Mouse (Mus musculus): ENCODE data around the gene Adar. TPM values are rescaled to one million over a fixed set of nuclear protein-coding genes. Genes with fewer than 3 reads are reported as not detected.
A peak's percentile ranks its signal among the peaks of the same experiment; 100 is the strongest.

Adar gene
- total and polyA plus RNA-seq, 2 experiments from 2014 or later, result 22.9 to 77.1 TPM

DNA sequence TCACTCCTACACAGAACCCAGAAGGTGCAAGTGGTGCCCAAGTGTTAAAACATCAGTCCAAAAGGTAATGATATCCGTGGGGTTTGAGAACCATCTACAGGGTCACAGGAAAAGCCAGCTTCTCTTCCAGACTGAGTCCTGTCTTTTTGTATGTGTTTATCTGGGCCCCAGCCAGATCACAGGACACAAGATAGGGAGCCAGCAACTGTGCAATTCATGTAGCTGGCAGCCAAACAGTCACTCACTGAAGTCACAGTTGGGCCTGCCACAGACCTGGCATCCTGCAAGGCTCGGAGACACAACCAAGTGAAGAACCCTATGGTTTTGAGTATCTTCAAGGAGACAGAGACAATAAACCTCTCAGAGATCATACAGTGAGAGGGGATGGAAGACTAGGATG, 43.0 kb downstream of the Adar start:
- peaks cover 44% of the 10 kb centered on the region for H3K36me3 ChIP-seq (ENCODE audit: insufficient read depth, low read length)
- no peak overlapping the region for H3K27ac ChIP-seq (ENCODE audit: low read depth, low read length)
- no peaks in the 10 kb centered on the region for H3K27me3 ChIP-seq (ENCODE audit: insufficient read depth, low read length)
- H3K4me2 ChIP-seq (ENCODE audit: low read depth, low read length, poor library complexity, severe bottlenecking), result no peak overlapping the region
- H3K4me3 ChIP-seq (ENCODE audit: low read depth, low read length), result no peak overlapping the region
- TF ChIP-seq CTCF (IDR thresholded peaks at IDR 0.05), result no peak
- ATAC-seq (ENCODE audit: low FRiP score) (no peak), DNase-seq (ENCODE audit: low spot score) (no peak)
- 80% methylated on average over 2 of the region's 2 CpGs for WGBS
- no peak overlapping the region for H3K9ac ChIP-seq (replicated peaks; ENCODE audit: low read length, poor library complexity, severe bottlenecking)
- no peaks in the 10 kb centered on the region for H3K9me3 ChIP-seq (ENCODE audit: low read length)
- peaks cover 13% of the 10 kb centered on the region; the same call in 1 of the 2 replicates for H3K4me1 ChIP-seq (ENCODE audit: insufficient read depth, low read length)

DNA sequence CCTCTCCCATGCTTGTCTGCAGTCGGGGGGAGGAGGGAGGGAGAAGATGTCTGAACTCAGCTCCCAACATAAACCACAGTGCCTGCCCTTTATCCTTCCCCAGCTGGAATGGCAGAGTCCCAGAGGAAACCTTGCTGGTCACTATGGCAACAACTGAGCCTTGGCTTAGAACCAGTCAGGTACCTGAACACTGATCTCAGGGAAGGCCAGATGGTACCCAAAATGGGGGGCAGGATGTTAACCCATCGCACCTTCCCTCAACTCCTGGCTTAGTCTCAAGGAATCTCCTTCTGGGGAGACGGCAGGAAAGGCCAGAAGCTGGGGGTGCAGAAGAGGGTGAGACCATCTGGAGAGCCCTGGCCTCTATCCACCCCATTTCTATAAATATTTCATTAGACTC, 45.0 kb downstream of the Adar start:
- H3K27ac ChIP-seq (ENCODE audit: low read depth, low read length), result no peak overlapping the region
- peaks cover 44% of the 10 kb centered on the region for H3K36me3 ChIP-seq (ENCODE audit: insufficient read depth, low read length)
- TF ChIP-seq CTCF (IDR thresholded peaks at IDR 0.05), result no peak
- H3K9ac ChIP-seq (replicated peaks; ENCODE audit: low read length, poor library complexity, severe bottlenecking), result peak overlapping the region; percentile 50
- WGBS, result 44% methylated on average over 3 of the region's 3 CpGs
- ATAC-seq (ENCODE audit: low FRiP score), result no peak
- H3K4me3 ChIP-seq (ENCODE audit: low read depth, low read length), result 0 out of 2 replicates have a peak overlapping the region, but pooled peaks have one; percentile 2
- no peaks in the 10 kb centered on the region for H3K27me3 ChIP-seq (ENCODE audit: insufficient read depth, low read length)
- H3K9me3 ChIP-seq (ENCODE audit: low read length), result no peaks in the 10 kb centered on the region
- DNase-seq (ENCODE audit: low spot score), result peak; percentile 39
- peaks cover 18% of the 10 kb centered on the region; the same call in 1 of the 2 replicates for H3K4me1 ChIP-seq (ENCODE audit: insufficient read depth, low read length)
- peak overlapping the region; percentile 37 for H3K4me2 ChIP-seq (ENCODE audit: low read depth, low read length, poor library complexity, severe bottlenecking)

DNA sequence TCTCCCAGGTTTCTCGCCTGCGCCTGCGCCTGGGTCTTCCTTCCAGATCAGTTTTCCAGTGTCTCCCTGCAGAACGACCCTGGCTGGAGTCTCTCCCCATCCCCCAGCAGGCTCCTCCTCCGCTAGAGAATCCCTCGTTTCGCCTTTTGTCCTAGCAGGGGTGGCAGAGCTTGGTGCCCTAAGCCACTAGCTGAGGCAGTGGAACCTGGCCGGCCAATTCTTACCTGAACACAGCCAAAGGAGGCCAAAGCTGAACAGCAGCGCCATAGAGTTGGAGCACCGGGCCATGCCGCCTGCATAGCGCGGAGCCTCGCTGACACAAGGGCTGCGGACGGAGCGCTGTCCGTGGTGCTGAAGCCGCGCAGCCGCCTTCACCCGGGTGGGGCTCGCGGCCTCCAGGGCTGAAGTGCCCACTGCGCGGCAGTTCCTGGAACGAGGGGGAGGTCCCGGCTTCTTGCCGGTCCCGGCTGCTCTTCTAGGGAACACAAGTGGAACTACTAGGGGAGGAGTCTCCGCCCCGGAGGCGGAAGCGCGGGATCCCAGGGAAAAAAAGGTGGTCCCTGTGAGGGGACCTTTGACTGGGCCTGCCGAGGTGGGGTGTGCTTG, 49.4 kb downstream of the Adar start, which contains the start of gene Chrnb2:
Gene Chrnb2, minus strand, starts transcription at position 514 of the 606 bp plus-strand sequence.
- H3K27ac ChIP-seq (ENCODE audit: low read depth, low read length), result peak within 1 kb of the TSS; percentile 76
- peak; percentile 80 for ATAC-seq (ENCODE audit: low FRiP score)
- no peak for TF ChIP-seq CTCF (IDR thresholded peaks at IDR 0.05)
- peak within 1 kb of the TSS; percentile 68 for H3K4me2 ChIP-seq (ENCODE audit: low read depth, low read length, poor library complexity, severe bottlenecking)
- peaks cover 10% of the 10 kb centered on the region; the same call in 1 of the 2 replicates for H3K4me1 ChIP-seq (ENCODE audit: insufficient read depth, low read length)
- no peaks in the 10 kb centered on the region for H3K27me3 ChIP-seq (ENCODE audit: insufficient read depth, low read length)
- peaks cover 12% of the 10 kb centered on the region for H3K36me3 ChIP-seq (ENCODE audit: insufficient read depth, low read length)
- WGBS, result under 1% methylated on average over 36 of the region's 36 CpGs
- peak; percentile 77 for DNase-seq (ENCODE audit: low spot score)
- no peaks in the 10 kb centered on the region for H3K9me3 ChIP-seq (ENCODE audit: low read length)
- peak within 1 kb of the TSS; percentile 50 for H3K4me3 ChIP-seq (ENCODE audit: low read depth, low read length)
- peak within 1 kb of the TSS; percentile 71 for H3K9ac ChIP-seq (replicated peaks; ENCODE audit: low read length, poor library complexity, severe bottlenecking)

DNA sequence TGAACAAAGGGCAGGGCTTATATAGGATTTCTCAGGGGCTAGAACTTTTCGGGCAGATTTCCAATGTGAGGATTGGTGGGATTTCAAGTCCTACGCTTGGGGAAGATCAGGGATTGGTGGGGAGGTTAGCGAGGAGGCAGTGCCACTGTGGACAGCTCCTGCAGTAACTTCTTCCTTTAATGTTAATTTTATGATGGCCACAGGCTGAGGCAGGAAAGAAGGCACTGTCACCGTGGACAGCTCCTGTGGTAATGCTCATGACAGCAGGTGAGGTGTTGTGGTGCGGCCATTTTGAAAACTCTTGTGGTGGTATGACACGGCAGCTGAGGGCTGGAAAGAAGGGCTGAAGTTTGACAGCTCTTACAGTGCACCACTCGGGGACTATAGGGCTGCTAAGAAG, 54.8 kb downstream of the Adar start:
- Histone ChIP-seq H3K9ac (replicated peaks; ENCODE audit: low read length, poor library complexity, severe bottlenecking) (no peak overlapping the region), H3K4me2 (ENCODE audit: low read depth, low read length, poor library complexity, severe bottlenecking) (no peak overlapping the region), H3K36me3 (ENCODE audit: insufficient read depth, low read length) (no peaks in the 10 kb centered on the region), H3K9me3 (ENCODE audit: low read length) (no peaks in the 10 kb centered on the region), H3K27ac (ENCODE audit: low read depth, low read length) (no peak overlapping the region), H3K4me3 (ENCODE audit: low read depth, low read length) (no peak overlapping the region), H3K27me3 (ENCODE audit: insufficient read depth, low read length) (no peaks in the 10 kb centered on the region), H3K4me1 (ENCODE audit: insufficient read depth, low read length) (peaks cover 6% of the 10 kb centered on the region)
- no peak for ATAC-seq (ENCODE audit: low FRiP score)
- TF ChIP-seq CTCF (IDR thresholded peaks at IDR 0.05), result no peak
- WGBS, result 76% methylated on average over 7 of the region's 7 CpGs
- DNase-seq (ENCODE audit: low spot score), result no peak

DNA sequence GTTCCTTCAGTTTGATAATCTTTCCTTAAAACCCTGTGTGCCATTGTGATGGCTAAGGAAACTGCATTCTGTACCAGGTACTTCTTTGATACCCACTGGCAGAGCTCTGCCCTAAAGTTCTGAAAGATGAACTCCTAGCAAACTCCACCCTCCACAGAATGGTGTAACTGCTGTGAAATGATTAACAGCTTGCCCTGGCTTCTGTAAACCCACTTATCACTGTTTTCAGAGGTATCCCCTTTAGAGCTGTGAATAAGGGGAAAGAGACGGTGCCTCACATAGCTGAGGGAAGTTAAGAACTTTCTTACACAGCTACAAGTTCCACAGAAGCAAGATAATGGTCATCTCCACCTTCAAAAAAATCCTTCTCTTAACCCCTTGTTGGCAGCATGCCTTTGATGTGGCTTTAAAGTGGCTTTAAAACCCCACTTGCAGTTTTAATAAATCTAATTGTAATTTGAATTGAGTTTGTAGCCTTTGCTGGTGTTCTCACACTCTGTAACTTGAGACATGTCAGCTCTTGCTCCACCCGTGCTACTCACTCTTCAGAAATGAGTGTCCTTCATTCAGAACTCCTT, 55.7 kb downstream of the Adar start:
- no peaks in the 10 kb centered on the region for H3K9me3 ChIP-seq (ENCODE audit: low read length)
- H3K9ac ChIP-seq (replicated peaks; ENCODE audit: low read length, poor library complexity, severe bottlenecking), result no peak overlapping the region; the same call in 1 of the 2 replicates
- no peaks in the 10 kb centered on the region for H3K27me3 ChIP-seq (ENCODE audit: insufficient read depth, low read length)
- no peak for TF ChIP-seq CTCF (IDR thresholded peaks at IDR 0.05)
- DNase-seq (ENCODE audit: low spot score) (no peak), ATAC-seq (ENCODE audit: low FRiP score) (no peak)
- 51% methylated on average over 2 of the region's 2 CpGs for WGBS
- H3K4me2 ChIP-seq (ENCODE audit: low read depth, low read length, poor library complexity, severe bottlenecking), result no peak overlapping the region
- H3K4me3 ChIP-seq (ENCODE audit: low read depth, low read length), result no peak overlapping the region
- peaks cover 14% of the 10 kb centered on the region for H3K4me1 ChIP-seq (ENCODE audit: insufficient read depth, low read length)
- H3K36me3 ChIP-seq (ENCODE audit: insufficient read depth, low read length), result no peaks in the 10 kb centered on the region
- H3K27ac ChIP-seq (ENCODE audit: low read depth, low read length), result no peak overlapping the region

DNA sequence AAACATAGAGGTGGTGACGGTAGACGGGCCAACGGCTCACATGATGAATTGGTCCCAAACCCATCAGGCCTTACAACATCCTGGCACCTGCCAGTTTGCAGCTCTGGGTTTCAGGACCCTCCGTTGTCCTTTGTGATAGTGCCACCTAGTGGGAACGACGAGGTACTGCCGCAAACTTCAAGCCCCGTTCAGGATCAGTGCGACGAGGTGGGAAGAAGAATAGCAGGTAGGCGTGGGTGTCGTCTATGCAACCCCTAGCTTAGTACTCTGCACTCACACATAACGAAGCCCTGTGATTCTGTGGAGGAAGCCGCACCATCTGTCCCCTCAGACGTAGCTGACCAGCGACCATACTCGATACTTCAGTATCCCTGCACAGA, 57.8 kb downstream of the Adar start:
- H3K27ac ChIP-seq (ENCODE audit: low read depth, low read length), result peak overlapping the region; percentile 93
- ATAC-seq (ENCODE audit: low FRiP score) (peak; percentile 77), DNase-seq (ENCODE audit: low spot score) (peak; percentile 91)
- peaks cover 14% of the 10 kb centered on the region for H3K4me1 ChIP-seq (ENCODE audit: insufficient read depth, low read length)
- under 1% methylated on average over 17 of the region's 17 CpGs for WGBS
- no peaks in the 10 kb centered on the region for H3K9me3 ChIP-seq (ENCODE audit: low read length)
- peak overlapping the region; percentile 97 for H3K9ac ChIP-seq (replicated peaks; ENCODE audit: low read length, poor library complexity, severe bottlenecking)
- H3K4me3 ChIP-seq (ENCODE audit: low read depth, low read length), result peak overlapping the region; percentile 94
- H3K4me2 ChIP-seq (ENCODE audit: low read depth, low read length, poor library complexity, severe bottlenecking), result peak overlapping the region; percentile 92
- peak; percentile 99 for TF ChIP-seq CTCF (IDR thresholded peaks at IDR 0.05)
- no peaks in the 10 kb centered on the region for H3K27me3 ChIP-seq (ENCODE audit: insufficient read depth, low read length)
- H3K36me3 ChIP-seq (ENCODE audit: insufficient read depth, low read length), result peaks cover 12% of the 10 kb centered on the region

Measured in midbrain, postnatal 0 days (tissue).